Mouse (Mus musculus) G1E-ER4 (cell line): ENCODE data around the gene Ifngr2. TPM values are rescaled to one million over a fixed set of nuclear protein-coding genes. Genes with fewer than 3 reads are reported as not detected.

Experiments
- GATA1 ChIP-seq: IDR thresholded peaks from one replicate; pipeline ENCODE4 v1.8.0; 2012; ENCODE audit warnings: low read length, inconsistent platforms
- polyA plus RNA-seq: library from polyadenylated mRNA; stranded (reverse); fragments of >175 nt; gene quantifications from 2 replicates; pipeline ENCODE4 v1.2.3, GENCODE M21; 2012

Ifngr2 gene
- polyA plus RNA-seq, 1 experiment: 26.8 TPM

- no peak for TF ChIP-seq GATA1
These were observed 32.3 kb downstream of the Ifngr2 start for GRCm38 (mm10) chr16:91578980-91579720.

DNA sequence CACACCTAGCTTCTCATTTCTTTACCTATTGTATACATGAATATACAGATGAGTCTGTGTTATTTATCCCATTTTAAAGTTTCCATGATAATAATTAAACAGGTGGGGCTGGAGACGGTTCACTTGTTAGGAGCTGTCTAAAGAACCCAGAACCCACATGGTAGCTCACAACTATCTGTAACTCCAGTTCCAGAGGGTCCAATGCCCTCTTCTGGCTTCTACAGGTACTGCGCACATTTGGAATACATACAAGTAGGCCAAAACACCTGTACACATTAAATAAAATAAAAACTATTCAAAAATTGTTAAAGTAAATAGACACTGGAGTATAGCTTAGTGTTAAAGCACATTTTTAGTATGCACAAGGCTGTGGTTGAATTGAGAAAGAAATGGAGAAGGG lies 35.4 kb downstream of the Ifngr2 start:
- no peak for TF ChIP-seq GATA1

- no peak for TF ChIP-seq GATA1
These were observed 38.7 kb downstream of the Ifngr2 start for GRCm38 (mm10) chr16:91585617-91586016.

GRCm38 (mm10) chr16:91586244-91586643 lies 39.4 kb downstream of the Ifngr2 start:
- no peak for TF ChIP-seq GATA1

DNA sequence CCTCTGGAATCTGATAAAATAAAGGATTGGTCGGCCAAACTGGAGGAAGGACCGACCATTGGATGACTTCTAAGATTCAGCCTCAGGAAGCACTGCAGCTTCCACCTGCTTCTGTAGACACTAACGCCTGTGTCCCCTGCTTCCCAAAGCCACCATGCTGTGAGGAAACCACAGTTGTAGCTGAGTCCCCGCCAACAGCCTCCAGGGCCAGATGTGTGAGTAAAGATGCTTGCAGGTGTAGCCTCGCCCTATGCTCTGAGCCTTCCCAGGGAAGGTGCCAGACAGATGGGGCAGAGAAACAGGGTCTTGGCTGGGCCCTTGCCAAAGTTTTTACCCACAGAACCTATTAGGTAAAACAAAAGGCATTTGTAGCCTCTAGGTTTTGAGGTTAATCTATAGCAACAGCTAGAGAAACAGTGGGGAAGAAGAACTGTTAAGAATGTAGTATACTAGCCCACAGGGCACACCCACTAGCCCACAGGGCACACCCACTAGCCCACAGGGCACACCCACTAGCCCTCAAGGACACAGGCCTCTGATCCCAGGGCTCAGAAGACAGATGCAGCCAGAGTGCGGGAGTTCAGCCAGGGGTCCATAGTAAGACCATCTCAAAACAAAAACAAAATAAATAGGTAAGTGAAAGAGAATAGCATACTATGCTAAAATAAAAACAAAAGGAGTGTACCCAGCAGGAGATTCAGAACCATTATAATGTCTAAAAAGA lies 41.0 kb downstream of the Ifngr2 start:
- no peak for TF ChIP-seq GATA1

- no peak for TF ChIP-seq GATA1
These were observed 41.8 kb downstream of the Ifngr2 start for GRCm38 (mm10) chr16:91588703-91589102.

DNA sequence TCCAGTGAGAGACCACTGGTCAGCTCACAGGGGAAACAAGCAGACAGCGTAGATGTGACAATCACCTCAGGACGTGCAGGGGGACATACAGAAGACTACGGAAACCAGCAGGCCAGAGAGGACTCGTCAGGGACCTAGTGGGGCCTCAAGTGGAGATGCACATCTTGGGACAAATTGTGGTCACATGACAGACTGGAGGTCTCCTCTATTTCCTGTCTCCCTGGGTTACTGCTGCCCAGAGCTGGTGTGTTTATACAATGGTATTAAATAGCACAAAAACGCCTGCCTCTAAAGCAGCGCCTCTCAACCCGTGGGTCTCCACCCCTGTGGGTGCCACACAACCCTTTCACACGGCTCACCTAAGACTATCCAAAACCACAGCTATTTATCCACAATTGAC lies 45.3 kb downstream of the Ifngr2 start:
- no peak for TF ChIP-seq GATA1

DNA sequence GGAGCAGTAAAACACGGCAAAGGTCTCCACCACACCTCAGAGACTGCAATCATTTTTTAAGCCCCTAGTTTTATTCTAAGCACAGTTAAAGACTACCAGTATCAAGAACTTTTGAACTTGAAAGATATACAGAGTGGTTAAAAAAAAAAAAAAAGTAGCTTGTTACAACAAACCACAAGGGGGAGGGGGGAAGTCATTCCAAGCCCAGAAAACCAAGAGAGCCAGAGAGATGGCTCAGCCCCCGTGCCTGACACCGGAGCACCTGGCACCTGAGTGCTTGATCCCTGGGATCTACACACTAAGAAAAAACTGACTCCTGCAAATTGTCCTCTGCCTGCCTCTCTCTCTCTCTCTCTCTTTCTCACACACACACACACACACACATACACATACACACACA lies 46.4 kb downstream of the Ifngr2 start:
- TF ChIP-seq GATA1: no peak

DNA sequence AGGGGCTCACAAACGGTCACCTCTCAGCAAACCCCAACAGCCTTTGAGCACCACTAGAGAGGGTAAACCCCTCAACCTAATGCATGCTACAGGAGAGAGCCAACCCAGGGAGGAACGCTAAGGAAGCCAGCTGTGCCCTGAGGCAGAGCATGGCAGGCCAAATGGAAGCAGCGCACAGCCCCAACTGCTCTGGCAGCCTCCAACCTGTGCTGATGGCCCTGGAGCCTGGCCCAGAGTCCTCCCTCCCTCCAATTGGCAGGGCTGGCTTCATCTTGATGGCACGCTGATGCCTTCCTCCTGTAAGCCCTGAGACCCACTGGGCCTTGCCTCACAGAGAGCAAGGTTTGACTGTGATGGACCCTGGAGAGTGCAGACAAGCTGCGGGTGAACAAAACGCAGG lies 48.2 kb downstream of the Ifngr2 start:
- TF ChIP-seq GATA1: no peak

DNA sequence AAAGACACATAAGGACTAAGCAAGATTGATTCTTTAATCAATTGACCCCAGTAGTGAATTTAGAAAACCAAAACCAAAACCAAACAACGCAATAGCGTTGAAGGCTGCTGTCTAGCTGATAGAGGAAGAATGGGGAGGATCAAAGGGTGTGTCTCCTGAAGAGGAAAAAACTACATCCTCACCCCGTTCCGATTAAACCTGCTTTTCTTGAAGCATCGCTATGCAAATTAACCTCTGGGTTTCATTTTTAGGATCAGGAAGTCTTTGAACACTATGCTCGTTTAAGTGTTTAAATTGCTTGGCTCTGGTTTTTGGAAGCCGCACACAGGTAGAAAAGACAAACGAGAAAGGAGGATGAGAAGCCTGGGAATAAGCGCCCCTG lies 49.5 kb downstream of the Ifngr2 start:
- TF ChIP-seq GATA1: no peak

GRCm38 (mm10) chr16:91596779-91597671 lies 50.2 kb downstream of the Ifngr2 start:
- TF ChIP-seq GATA1: no peak

DNA sequence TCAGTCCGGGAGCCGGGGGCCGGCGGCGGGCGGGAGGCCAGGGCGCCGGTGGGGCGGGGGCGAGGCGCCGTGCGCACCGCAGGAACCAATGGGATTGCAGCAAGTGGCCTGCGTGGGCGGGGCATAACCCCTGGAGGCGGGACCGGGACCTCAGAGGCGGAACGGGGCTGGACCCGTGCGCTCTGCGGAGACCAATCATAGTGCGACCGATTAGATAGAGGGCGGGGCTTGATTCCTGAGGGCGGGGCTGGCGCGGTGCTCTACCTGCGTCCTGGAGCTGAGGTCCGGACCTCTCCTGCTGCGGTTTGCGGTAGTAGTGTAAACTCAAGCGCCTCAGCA lies 50.8 kb downstream of the Ifngr2 start, which contains the start of gene Tmem50b:
TSS of gene Tmem50b (minus strand) at position 129 of the 339 bp plus-strand sequence.
- no peak for TF ChIP-seq GATA1

DNA sequence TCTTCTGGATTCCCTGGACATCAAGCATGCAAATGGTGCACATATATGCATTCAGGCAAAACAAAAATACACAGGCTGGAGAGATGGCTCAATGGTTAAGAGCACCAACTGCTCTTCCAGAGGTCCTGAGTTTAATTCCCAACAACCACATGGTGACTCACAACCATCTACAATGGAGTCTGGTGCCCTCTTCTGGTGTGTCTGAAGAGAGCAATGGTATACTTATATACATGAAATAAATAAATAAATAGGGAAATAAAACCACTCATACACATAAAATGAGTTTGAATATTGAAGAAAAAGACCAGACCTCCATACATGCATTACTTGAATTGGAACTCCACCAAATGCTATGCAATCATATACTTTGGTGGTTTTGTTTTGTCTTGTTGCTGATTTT lies 52.4 kb downstream of the Ifngr2 start:
- TF ChIP-seq GATA1: no peak

DNA sequence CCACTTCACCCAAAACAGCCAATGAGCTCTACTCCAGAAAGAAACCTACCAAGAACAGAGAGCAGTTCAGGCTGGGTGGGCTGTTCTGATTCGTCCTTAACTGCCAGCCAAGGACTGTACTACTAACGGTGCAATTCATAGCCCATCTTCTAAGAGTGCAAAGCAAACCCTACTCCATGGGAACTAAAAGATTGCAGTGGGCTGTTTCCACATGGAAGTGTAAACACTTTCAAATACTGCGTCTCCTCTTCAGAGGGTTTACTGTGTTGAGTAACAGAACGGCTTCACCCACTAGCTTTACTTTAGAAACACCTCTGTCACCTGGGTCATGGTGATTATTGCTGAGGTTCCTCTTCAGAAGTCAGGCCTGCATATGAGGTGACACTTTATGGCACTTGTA lies 54.2 kb downstream of the Ifngr2 start:
- TF ChIP-seq GATA1: no peak

GRCm38 (mm10) chr16:91601693-91602092 lies 54.8 kb downstream of the Ifngr2 start:
- no peak for TF ChIP-seq GATA1

DNA sequence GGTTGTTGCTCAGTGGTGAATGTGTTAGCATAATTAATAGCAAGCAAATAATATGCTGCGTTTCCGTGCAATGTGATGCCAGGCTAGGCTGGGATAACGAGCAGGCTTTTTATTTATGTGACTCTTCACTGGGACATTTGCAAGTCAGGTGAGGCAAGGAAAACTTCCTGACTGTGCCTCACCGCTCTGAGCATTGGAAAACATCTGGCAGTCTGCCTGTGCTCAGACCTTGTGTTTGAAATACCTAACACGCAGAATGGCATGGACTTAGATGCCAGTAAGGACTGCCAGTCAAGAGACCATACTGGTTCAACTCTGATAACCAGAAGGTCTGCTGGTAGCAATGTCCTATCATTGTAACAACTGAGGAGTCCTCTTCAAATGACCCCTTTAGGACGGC lies 58.3 kb downstream of the Ifngr2 start:
- no peak for TF ChIP-seq GATA1

- no peak for TF ChIP-seq GATA1
These were observed 60.1 kb downstream of the Ifngr2 start for GRCm38 (mm10) chr16:91606958-91607357.
